Mouse (Mus musculus): ENCODE measurements around the gene Zfp978. TPM values are rescaled to one million over a fixed set of nuclear protein-coding genes. Genes with fewer than 3 reads are reported as not detected.
A peak's percentile ranks its signal among the peaks of the same experiment; 100 is the strongest.
"Not testable (repeated sequence)": the region's sequence is repeated elsewhere in the genome, so short reads cannot be mapped to it uniquely, and the experiment has no call there.

The Zfp978 gene
- polyA plus RNA-seq, 2 experiments = not detected

- not testable (repeated sequence) for H3K4me1 ChIP-seq (ENCODE audit: control insufficient read depth, insufficient read depth, low read length); H3K4me2 ChIP-seq (replicated peaks; ENCODE audit: low read depth, low read length, severe bottlenecking); ATAC-seq (ENCODE audit: low FRiP score, low read depth); DNase-seq (ENCODE audit: low spot score); H3K9ac ChIP-seq (ENCODE audit: low read depth, low read length, severe bottlenecking); H3K36me3 ChIP-seq (ENCODE audit: control insufficient read depth, insufficient read depth, low read length); H3K27me3 ChIP-seq (ENCODE audit: control insufficient read depth, insufficient read depth, low read length); H3K4me3 ChIP-seq (replicated peaks; ENCODE audit: low read length); H3K27ac ChIP-seq (replicated peaks; ENCODE audit: low read depth, low read length)
- 88% methylated on average over 6 of the region's 6 CpGs for whole genome bisulfite sequencing
- H3K9me3 ChIP-seq (ENCODE audit: control insufficient read depth, low read length) = peaks cover 36% of the 10 kb centered on the region
Measured at GRCm38 (mm10) chr4:147403509-147403908, 42.4 kb downstream of the Zfp978 start.

DNA sequence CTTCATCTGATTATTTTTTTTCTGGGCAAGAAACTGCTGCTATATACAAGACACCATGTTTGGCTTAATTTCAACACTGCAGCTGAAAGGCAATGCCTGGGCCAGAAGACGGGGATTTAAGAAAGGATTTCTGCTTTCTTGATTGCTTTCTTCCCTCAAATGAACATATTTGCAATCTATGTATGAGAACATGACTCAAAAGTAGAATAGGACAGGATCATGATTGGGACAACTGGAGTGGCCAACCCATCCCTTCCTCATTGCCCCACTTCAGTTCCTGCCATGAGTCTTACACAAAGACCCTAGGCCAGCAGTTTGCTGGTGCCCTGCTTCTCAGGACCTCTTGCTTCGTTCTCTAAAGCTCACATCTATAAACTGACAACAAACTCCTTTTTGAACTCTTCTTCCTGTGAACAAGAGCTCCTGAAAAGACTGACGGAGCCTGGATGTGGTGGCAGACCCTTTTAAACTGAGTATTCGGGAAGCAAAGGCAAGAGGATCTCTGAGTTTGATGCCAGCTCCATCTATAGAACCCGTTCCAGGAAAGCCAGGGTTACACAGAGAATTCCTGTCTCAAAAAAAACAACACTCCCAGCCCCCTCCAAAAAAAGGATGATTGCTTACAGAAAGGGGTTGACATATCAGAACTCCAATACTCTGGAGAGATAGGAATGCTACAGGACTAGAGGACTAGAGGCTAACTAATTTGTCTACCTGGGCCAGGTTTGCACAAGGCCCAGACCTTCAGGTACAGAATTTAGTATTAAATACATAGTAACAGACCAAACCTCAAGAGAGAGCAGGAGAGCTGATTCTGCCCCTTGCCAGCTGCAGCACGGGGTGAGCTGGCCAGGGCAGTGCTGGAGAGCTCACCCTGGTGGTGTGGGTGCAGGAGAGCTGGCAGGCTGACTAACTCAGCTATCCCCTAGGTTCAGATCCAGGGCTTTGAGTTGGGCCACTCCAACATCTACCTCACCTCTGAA is 43.1 kb downstream of the Zfp978 start:
- H3K27ac ChIP-seq (replicated peaks; ENCODE audit: low read depth, low read length); H3K4me1 ChIP-seq (ENCODE audit: control insufficient read depth, insufficient read depth, low read length); H3K4me2 ChIP-seq (replicated peaks; ENCODE audit: low read depth, low read length, severe bottlenecking); DNase-seq (ENCODE audit: low spot score); H3K27me3 ChIP-seq (ENCODE audit: control insufficient read depth, insufficient read depth, low read length); H3K4me3 ChIP-seq (replicated peaks; ENCODE audit: low read length); H3K9ac ChIP-seq (ENCODE audit: low read depth, low read length, severe bottlenecking); H3K36me3 ChIP-seq (ENCODE audit: control insufficient read depth, insufficient read depth, low read length): not testable (repeated sequence)
- ATAC-seq (ENCODE audit: low FRiP score, low read depth) = peak; percentile 10; the same call in 1 of the 2 replicates
- H3K9me3 ChIP-seq (ENCODE audit: control insufficient read depth, low read length) = peaks cover 39% of the 10 kb centered on the region
- WGBS = 79% methylated on average over 5 of the region's 6 CpGs

GRCm38 (mm10) chr4:147406735-147407462 is 45.8 kb downstream of the Zfp978 start:
- peak overlapping the region; percentile 46 for H3K4me3 ChIP-seq (replicated peaks; ENCODE audit: low read length)
- DNase-seq (ENCODE audit: low spot score) (no peak), ATAC-seq (ENCODE audit: low FRiP score, low read depth) (peak; percentile 87)
- TF ChIP-seq POLR2A (IDR thresholded peaks at IDR 0.05; ENCODE audit: borderline replicate concordance, extremely low read depth, insufficient read depth, insufficient read length) = no peak
- H3K36me3 ChIP-seq (ENCODE audit: control insufficient read depth, insufficient read depth, low read length) = 0 out of 2 replicates have a peak, but pooled peaks cover 5% of the 10 kb centered on the region
- H3K9me3 ChIP-seq (ENCODE audit: control insufficient read depth, low read length) = peaks cover 48% of the 10 kb centered on the region
- no peaks in the 10 kb centered on the region for H3K27me3 ChIP-seq (ENCODE audit: control insufficient read depth, insufficient read depth, low read length)
- H3K4me2 ChIP-seq (replicated peaks; ENCODE audit: low read depth, low read length, severe bottlenecking) = peak overlapping the region; percentile 58
- H3K9ac ChIP-seq (ENCODE audit: low read depth, low read length, severe bottlenecking) = peak overlapping the region; percentile 67
- 0 out of 2 replicates have a peak overlapping the region, but pooled peaks have one; percentile 61 for H3K27ac ChIP-seq (replicated peaks; ENCODE audit: low read depth, low read length)
- no peaks in the 10 kb centered on the region for H3K4me1 ChIP-seq (ENCODE audit: control insufficient read depth, insufficient read depth, low read length)
- 4% methylated on average over 21 of the region's 75 CpGs for WGBS

- Histone ChIP-seq H3K36me3 (ENCODE audit: control insufficient read depth, insufficient read depth, low read length) (0 out of 2 replicates have a peak, but pooled peaks cover 5% of the 10 kb centered on the region), H3K4me1 (ENCODE audit: control insufficient read depth, insufficient read depth, low read length) (no peaks in the 10 kb centered on the region), H3K27ac (replicated peaks; ENCODE audit: low read depth, low read length) (0 out of 2 replicates have a peak overlapping the region, but pooled peaks have one; percentile 61), H3K9ac (ENCODE audit: low read depth, low read length, severe bottlenecking) (peak overlapping the region; percentile 67), H3K4me3 (replicated peaks; ENCODE audit: low read length) (peak overlapping the region; percentile 46), H3K9me3 (ENCODE audit: control insufficient read depth, low read length) (peaks cover 47% of the 10 kb centered on the region), H3K4me2 (replicated peaks; ENCODE audit: low read depth, low read length, severe bottlenecking) (peak overlapping the region; percentile 58), H3K27me3 (ENCODE audit: control insufficient read depth, insufficient read depth, low read length) (no peaks in the 10 kb centered on the region)
- DNase-seq (ENCODE audit: low spot score) (no peak), ATAC-seq (ENCODE audit: low FRiP score, low read depth) (peak; percentile 7; the same call in 1 of the 2 replicates)
- WGBS = 5% methylated on average over 7 of the region's 13 CpGs
- no peak for TF ChIP-seq POLR2A (IDR thresholded peaks at IDR 0.05; ENCODE audit: borderline replicate concordance, extremely low read depth, insufficient read depth, insufficient read length)
Measured at GRCm38 (mm10) chr4:147407463-147407822, 46.3 kb downstream of the Zfp978 start.

GRCm38 (mm10) chr4:147416365-147416764 is 55.3 kb downstream of the Zfp978 start:
- WGBS = 61% methylated on average over 1 of the region's 1 CpGs
- not testable (repeated sequence) for H3K4me2 ChIP-seq (replicated peaks; ENCODE audit: low read depth, low read length, severe bottlenecking); H3K27ac ChIP-seq (replicated peaks; ENCODE audit: low read depth, low read length); ATAC-seq (ENCODE audit: low FRiP score, low read depth); H3K4me1 ChIP-seq (ENCODE audit: control insufficient read depth, insufficient read depth, low read length); H3K4me3 ChIP-seq (replicated peaks; ENCODE audit: low read length); DNase-seq (ENCODE audit: low spot score); H3K9ac ChIP-seq (ENCODE audit: low read depth, low read length, severe bottlenecking); H3K27me3 ChIP-seq (ENCODE audit: control insufficient read depth, insufficient read depth, low read length); H3K36me3 ChIP-seq (ENCODE audit: control insufficient read depth, insufficient read depth, low read length)
- H3K9me3 ChIP-seq (ENCODE audit: control insufficient read depth, low read length) = peaks cover 34% of the 10 kb centered on the region

Data from limb, embryonic 14.5 days (tissue).